Mouse (Mus musculus): Measurements from ENCODE around the gene Zfp69.
A peak's percentile ranks its signal among the peaks of the same experiment; 100 is the strongest.

Gene Zfp69

GRCm38 (mm10) chr4:120951428-120951973 is at the start of gene Zfp69:
Gene Zfp69 (minus strand): TSS chr4:120951699.
- peak; percentile 93 for DNase-seq

GRCm38 (mm10) chr4:121001042-121001441 is 49.5 kb upstream of the Zfp69 start:
- no peak for DNase-seq

GRCm38 (mm10) chr4:120995911-120996310 is 44.4 kb upstream of the Zfp69 start:
- no peak for DNase-seq

GRCm38 (mm10) chr4:120993025-120993424 is 41.5 kb upstream of the Zfp69 start:
- no peak for DNase-seq

- DNase-seq, result no peak
Measured at GRCm38 (mm10) chr4:120992284-120992683, 40.8 kb upstream of the Zfp69 start.

- no peak for DNase-seq
Measured at GRCm38 (mm10) chr4:120987319-120987718, 35.8 kb upstream of the Zfp69 start.

- peak; percentile 50 for DNase-seq
Measured at GRCm38 (mm10) chr4:120986446-120986845, 34.9 kb upstream of the Zfp69 start.

DNA sequence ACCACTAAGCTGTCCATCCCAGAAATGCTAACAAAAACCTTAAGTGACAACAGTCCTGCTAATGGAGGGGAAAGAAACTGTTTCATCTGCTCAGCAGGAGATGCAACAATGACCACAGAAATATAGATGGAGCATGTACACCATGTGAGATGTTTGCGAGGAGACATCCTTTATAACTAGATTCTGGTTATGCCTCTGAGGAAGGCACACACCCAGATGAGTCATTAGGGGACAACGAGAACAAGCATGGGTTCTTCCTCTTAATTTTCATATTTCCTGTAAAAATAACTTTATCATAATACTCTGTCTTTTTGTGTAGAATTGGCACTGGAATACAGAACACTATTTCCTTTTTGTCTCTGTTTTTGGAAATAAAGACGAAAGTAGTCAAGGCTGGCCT is 26.7 kb upstream of the Zfp69 start:
- DNase-seq, result no peak

DNA sequence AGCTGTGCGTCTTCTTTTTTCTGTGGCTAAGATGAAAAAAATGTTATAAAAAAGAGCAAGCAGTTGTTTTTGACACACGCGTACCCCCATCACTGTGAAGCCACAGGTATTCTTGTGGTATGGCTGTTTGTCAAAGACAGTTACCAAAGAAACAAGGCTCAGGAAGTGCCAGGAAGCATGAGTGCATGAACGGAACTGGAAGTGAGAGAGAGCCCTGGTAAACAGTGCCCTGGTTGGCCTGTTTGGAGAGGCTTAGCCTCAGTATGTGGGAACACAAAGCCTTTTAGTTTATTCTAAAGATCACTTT is 23.9 kb upstream of the Zfp69 start:
- no peak for DNase-seq

DNA sequence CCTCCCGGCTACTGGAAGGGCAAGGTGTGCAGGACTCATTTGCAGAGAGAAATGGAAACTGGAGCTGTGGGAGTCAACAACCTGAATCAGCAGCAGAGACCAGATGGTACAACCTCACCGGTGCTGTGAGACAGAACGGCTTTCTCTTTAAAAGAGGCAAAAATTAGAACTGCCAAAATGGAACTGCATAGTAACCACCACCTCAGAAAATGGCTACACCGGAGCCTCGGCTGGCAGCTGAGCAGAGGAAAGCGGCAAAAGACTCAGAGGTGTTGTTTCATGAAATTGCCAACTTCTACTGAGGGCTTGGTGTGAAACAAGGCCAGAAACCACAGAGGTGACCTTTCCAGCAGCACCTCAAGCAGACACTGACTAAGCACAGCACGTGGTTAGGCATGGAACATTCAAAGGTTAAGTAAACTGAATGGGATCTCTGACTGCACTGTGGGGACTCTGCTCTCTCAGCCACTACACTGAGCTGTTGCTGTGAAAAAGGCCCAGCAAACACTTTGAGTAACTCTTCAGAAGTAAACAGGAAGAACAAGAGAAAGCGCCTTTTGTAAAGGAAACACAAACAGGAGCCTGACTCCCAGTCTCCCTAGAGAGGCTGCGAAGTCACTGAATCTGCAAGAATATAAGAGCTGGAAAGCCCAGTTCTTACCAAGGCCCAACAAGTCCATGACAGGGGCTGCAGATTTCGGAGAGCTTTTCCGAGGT is 23.4 kb upstream of the Zfp69 start:
- DNase-seq, result peak; percentile 7

- DNase-seq, result no peak
Measured at GRCm38 (mm10) chr4:120971842-120972241, 20.3 kb upstream of the Zfp69 start.

- DNase-seq, result peak; percentile 31
Measured at GRCm38 (mm10) chr4:120969382-120970146, 18.1 kb upstream of the Zfp69 start.

- DNase-seq, result no peak
Measured at GRCm38 (mm10) chr4:120968486-120968885, 17.0 kb upstream of the Zfp69 start.

GRCm38 (mm10) chr4:120955586-120955985 is 4.1 kb upstream of the Zfp69 start:
- no peak for DNase-seq

- no peak for DNase-seq
Measured at GRCm38 (mm10) chr4:120953667-120954066, 2.2 kb upstream of the Zfp69 start.

DNA sequence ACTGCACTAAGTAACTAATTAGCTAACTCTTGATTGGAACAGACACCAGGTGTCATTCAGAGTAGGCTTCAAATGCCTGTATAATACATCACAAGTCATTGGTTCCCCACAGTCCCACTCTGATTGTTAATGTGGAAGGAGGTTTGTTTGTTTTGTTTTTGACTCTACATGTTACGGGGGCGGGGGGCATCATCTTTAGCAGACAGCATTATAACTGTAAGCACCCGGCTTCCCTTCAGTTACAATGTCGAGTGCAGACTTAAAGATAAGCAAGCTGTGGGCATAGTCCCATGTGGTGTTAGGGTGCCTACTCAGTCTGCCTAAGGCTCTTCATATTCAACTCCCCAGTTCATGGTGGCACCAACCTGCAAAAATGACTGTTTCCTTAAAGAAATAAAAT is 1.5 kb upstream of the Zfp69 start:
- no peak for DNase-seq

GRCm38 (mm10) chr4:120952163-120952562 is 664 bp upstream of the Zfp69 start:
- DNase-seq, result peak; percentile 13

- no peak for DNase-seq
Measured at GRCm38 (mm10) chr4:120950763-120951427, 604 bp downstream of the Zfp69 start.

GRCm38 (mm10) chr4:120948938-120949337 is 2.6 kb downstream of the Zfp69 start:
- DNase-seq, result peak; percentile 62

DNA sequence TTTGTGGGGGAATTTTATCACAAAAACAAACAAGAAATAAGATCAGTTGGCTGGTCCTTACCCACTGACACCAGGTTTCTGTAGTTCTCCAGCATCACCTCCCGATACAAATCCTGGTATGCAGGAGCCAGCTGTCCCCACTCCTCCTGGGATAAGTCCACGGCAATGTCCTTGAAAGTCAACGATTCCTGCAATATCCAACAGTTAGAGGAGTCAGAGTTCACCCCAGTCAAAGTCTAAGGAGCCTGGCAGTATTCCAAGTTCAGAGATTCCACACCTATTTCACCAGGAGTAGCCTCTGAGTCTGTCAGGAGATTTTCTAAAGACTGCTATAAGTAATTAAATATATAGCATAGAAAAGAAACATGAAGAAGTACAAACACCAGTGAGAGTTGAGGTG is 16.5 kb downstream of the Zfp69 start:
- no peak for DNase-seq

DNA sequence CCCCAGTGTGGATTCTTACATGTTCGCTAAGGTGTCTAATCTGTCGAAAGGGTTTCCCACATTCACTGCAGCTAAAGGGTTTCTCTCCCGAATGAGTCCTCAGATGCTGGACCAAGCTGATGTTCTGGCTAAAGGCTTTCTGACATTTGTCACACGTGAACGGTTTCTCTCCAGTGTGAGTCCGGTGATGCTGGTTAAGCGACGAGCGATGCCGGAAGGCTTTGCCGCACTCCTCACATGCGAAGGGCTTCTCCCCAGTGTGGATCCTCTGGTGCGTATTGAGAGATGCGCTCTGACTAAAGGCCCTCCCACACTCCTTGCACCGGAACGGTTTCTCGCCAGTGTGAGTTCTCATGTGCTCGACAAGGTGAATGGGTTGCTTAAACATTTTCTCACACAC is 20.8 kb downstream of the Zfp69 start:
- DNase-seq, result no peak

DNA sequence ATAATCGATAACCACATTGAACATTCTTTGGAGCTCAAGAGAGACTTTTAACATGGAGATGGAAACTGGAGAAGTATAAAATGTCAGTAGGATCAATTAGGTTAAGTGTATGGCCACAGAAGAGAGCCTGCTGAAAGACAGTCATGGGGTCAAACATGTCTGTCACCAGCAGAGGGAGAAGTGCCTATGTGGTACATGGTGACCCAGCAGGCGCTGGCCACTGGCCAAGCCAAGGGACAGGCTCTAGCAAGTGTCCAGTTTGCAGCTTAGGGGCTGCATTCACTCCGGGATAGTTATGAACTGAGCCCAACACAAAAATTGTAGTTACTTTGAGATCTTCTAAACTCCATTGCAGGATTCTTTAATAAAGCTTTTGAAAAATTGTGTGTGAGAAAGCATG is 22.8 kb downstream of the Zfp69 start:
- peak; percentile 27 for DNase-seq

- DNase-seq, result peak; percentile 40
Measured at GRCm38 (mm10) chr4:120925386-120925785, 26.1 kb downstream of the Zfp69 start.

Measured in lung, postnatal 14 days (tissue).